Mouse (Mus musculus) splenic B cell, adult 2 months (primary cell): ENCODE results near the gene C1ra.
A peak's percentile ranks its signal among the peaks of the same experiment; 100 is the strongest.
"Not testable (repeated sequence)": the region's sequence is repeated elsewhere in the genome, so short reads cannot be mapped to it uniquely, and the experiment has no call there.

ENCODE experiments used
- DNase-seq: peaks from one replicate; pipeline ENCODE4 v3.0.0-alpha.2; 2011; ENCODE audit warnings: low read depth, low spot score
- H3K27me3 ChIP-seq: 2 replicates; pipeline ENCODE4 v1.6.1; 2012; ENCODE audit warnings: mild to moderate bottlenecking, low read length, moderate library complexity, mixed read lengths; ENCODE audit not compliant: control insufficient read depth, poor library complexity, insufficient read depth, severe bottlenecking
- H3K36me3 ChIP-seq: 2 replicates; pipeline ENCODE4 v1.6.1; 2012; ENCODE audit warnings: mild to moderate bottlenecking, low read length, moderate library complexity, mixed read lengths; ENCODE audit not compliant: control insufficient read depth, poor library complexity, insufficient read depth, severe bottlenecking

The C1ra gene

GRCm38 (mm10) chr6:124512355-124512836 lies at the start of gene C1ra:
Gene C1ra (plus strand): TSS chr6:124512405.
- no peaks in the 10 kb centered on the region for H3K27me3 ChIP-seq
- DNase-seq: peak; percentile 52
- H3K36me3 ChIP-seq: no peaks in the 10 kb centered on the region

GRCm38 (mm10) chr6:124463881-124464291 lies 48.3 kb upstream of the C1ra start:
- H3K36me3 ChIP-seq: no peaks in the 10 kb centered on the region
- no peak for DNase-seq
- H3K27me3 ChIP-seq: no peaks in the 10 kb centered on the region

- peak; percentile 25 for DNase-seq
- H3K27me3 ChIP-seq: no peaks in the 10 kb centered on the region
- no peaks in the 10 kb centered on the region for H3K36me3 ChIP-seq
Measured at GRCm38 (mm10) chr6:124464305-124465271, 47.6 kb upstream of the C1ra start, which contains the start of gene Clstn3. Gene Clstn3 (minus strand): TSS chr6:124464794.

- no peak for DNase-seq
- no peaks in the 10 kb centered on the region for H3K36me3 ChIP-seq
- no peaks in the 10 kb centered on the region for H3K27me3 ChIP-seq
Measured at GRCm38 (mm10) chr6:124465299-124465698, 46.9 kb upstream of the C1ra start.

GRCm38 (mm10) chr6:124465729-124466128 lies 46.5 kb upstream of the C1ra start:
- Histone ChIP-seq H3K27me3 (no peaks in the 10 kb centered on the region), H3K36me3 (no peaks in the 10 kb centered on the region)
- no peak for DNase-seq

- no peak for DNase-seq
- Histone ChIP-seq H3K27me3 (no peaks in the 10 kb centered on the region), H3K36me3 (no peaks in the 10 kb centered on the region)
Measured at GRCm38 (mm10) chr6:124471121-124471520, 41.1 kb upstream of the C1ra start.

- not testable (repeated sequence) for DNase-seq, H3K27me3 ChIP-seq, H3K36me3 ChIP-seq
Measured at GRCm38 (mm10) chr6:124471783-124472638, 40.2 kb upstream of the C1ra start.

- DNase-seq: peak; percentile 20
- H3K36me3 ChIP-seq: no peaks in the 10 kb centered on the region
- no peaks in the 10 kb centered on the region for H3K27me3 ChIP-seq
Measured at GRCm38 (mm10) chr6:124472801-124473200, 39.4 kb upstream of the C1ra start.

- no peaks in the 10 kb centered on the region for H3K36me3 ChIP-seq
- H3K27me3 ChIP-seq: no peaks in the 10 kb centered on the region
- DNase-seq: no peak
Measured at GRCm38 (mm10) chr6:124474621-124475020, 37.6 kb upstream of the C1ra start.

GRCm38 (mm10) chr6:124475335-124476075 lies 36.7 kb upstream of the C1ra start:
- H3K36me3 ChIP-seq, DNase-seq, H3K27me3 ChIP-seq: not testable (repeated sequence)

- no peak for DNase-seq
- Histone ChIP-seq H3K36me3 (no peaks in the 10 kb centered on the region), H3K27me3 (no peaks in the 10 kb centered on the region)
Measured at GRCm38 (mm10) chr6:124476216-124476615, 36.0 kb upstream of the C1ra start.

GRCm38 (mm10) chr6:124476796-124477195 lies 35.4 kb upstream of the C1ra start:
- no peak for DNase-seq
- no peaks in the 10 kb centered on the region for H3K36me3 ChIP-seq
- H3K27me3 ChIP-seq: no peaks in the 10 kb centered on the region

- DNase-seq: no peak
- no peaks in the 10 kb centered on the region for H3K27me3 ChIP-seq
- H3K36me3 ChIP-seq: no peaks in the 10 kb centered on the region
Measured at GRCm38 (mm10) chr6:124477221-124477655, 35.0 kb upstream of the C1ra start.

GRCm38 (mm10) chr6:124477922-124478651 lies 34.1 kb upstream of the C1ra start:
- Histone ChIP-seq H3K36me3 (no peaks in the 10 kb centered on the region), H3K27me3 (no peaks in the 10 kb centered on the region)
- DNase-seq: no peak
